Mouse (Mus musculus): ENCODE data around the gene Fyb.
A peak's percentile ranks its signal among the peaks of the same experiment; 100 is the strongest.

Gene Fyb

GRCm38 (mm10) chr15:6601330-6601729 is 78.7 kb downstream of the Fyb start:
- no peak for DNase-seq

- no peak for DNase-seq
Observed at GRCm38 (mm10) chr15:6602003-6602402, 79.3 kb downstream of the Fyb start.

GRCm38 (mm10) chr15:6610703-6611102 is 88.0 kb downstream of the Fyb start:
- DNase-seq, result no peak

DNA sequence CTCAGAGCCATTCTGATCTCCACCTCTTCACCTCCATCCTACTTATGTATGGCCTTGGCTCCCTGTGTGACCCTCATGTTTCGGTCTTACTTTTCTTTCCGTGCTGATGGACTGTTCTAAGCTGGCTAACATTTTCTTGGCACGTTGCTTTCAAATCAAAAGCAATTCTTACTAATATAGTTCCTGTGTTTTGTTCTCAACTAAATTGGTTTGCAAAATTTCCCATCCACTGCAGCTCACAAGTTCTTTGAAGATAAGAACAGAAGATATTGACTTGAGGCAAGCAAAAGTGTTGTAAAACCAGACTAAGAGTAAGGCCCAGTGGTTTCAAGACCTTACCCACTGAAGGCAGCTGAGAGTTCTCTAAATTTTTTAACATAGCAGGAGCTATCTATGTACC is 90.2 kb downstream of the Fyb start:
- no peak for DNase-seq

- no peak for DNase-seq
Observed at GRCm38 (mm10) chr15:6616382-6617149, 93.9 kb downstream of the Fyb start.

DNA sequence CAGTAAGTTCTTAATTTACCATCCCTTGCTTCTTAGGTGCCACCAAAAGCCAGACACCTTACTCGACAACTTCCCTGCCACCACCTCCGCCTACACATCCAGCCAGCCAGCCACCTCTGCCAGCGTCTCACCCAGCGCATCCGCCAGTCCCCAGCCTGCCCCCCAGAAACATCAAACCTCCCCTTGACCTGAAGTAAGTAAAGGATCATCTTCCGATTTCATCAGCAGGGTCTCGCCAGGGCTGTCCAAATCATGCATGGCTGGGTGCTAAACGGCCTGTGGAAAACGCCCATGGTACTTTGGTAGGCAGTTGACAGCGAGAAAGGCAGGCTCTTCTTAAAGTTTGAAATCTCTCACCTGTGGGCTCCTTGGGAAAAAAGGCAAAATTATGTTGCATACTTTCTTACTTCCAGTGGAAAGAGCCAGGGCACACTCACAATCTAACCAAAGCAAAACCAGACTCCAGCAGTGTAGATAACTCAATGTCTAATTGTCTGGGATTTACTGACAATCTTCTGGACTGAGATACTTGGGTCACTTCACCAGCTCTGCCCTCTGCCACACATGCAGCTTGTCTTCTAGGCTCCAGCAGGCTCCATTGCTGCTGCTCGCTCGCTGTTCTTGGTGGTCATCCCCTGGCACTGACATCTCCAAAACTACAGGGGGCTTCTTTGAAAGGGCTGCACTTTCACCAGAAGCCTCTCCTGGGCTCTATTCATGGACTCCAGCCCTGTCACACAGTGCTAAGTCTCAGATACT is 97.1 kb downstream of the Fyb start:
- no peak for DNase-seq

GRCm38 (mm10) chr15:6622512-6622911 is 99.9 kb downstream of the Fyb start:
- peak; percentile 69 to 73 for DNase-seq

- DNase-seq, result no peak
Observed at GRCm38 (mm10) chr15:6623529-6624228, 101.0 kb downstream of the Fyb start.

DNA sequence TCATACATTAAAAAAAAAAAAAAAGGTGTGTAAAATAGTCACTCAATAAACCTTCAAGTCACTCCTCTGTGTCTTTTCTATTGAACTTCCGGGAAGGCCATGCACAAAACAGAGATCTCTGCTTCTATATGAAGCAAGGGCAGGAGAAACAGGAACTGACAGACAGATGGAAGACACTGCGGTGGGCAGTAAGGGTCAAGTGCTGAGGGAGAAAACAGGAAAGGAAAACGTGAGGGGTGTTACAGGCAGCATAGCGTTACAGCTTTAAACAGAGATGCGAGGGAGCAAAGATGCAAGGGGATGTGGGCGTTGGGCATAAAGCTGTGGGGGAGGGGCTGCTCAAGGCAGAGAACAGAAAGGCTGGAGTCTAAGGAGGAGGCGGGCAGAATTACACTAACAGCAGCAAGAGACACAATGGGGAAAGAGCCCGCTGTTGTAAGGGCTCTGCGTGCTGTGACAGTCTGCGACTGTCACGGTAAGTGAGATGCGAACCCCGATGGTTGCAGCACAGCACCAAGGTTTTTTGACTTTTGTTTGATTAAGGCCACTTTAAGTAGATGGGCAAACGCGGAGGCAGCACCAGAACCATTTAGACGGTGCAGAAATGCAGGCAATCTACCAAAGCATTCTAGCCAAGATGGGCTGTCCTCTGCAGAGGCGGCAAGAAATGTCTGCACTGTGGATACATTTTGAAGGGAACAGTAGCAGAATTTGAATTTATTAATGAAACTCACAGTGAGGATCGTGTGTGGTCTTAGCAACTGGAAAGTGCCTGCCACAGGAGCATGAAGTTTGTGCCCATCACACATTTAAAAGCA is 101.9 kb downstream of the Fyb start:
- no peak for DNase-seq

GRCm38 (mm10) chr15:6625607-6626033 is 103.0 kb downstream of the Fyb start:
- DNase-seq, result peak; percentile 23 to 34

- DNase-seq, result no peak
Observed at GRCm38 (mm10) chr15:6626123-6626522, 103.5 kb downstream of the Fyb start.

DNA sequence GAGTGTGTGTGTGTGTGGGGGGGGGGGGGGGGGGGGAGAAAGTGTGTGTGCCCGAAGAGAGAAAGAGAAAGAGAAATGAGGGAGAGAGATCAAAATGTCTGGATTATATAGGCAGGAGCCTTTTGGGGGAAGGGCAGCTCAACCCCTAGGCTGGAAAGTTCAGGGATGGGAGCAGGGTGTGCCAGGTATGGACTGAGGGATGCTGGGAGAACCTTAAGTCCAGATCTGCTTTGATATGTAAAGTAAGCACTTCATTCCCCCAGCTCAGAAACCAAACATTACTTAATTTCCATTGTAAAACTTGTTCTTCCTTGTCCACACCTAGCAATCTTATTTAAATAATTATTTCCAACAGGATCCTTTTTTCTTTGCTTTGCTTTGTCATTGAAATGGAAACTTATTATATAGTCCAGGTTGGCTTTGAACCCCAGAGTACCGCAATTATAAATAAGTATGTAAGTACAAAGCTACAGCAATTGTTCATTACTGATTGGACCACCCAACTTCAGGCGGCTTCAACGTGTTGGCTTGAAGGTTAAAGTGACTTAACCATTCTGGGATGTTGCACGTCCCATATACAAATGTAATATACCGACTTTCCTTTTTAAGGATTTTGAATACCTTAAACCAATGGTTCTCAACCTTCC is 105.9 kb downstream of the Fyb start:
- DNase-seq, result no peak

DNA sequence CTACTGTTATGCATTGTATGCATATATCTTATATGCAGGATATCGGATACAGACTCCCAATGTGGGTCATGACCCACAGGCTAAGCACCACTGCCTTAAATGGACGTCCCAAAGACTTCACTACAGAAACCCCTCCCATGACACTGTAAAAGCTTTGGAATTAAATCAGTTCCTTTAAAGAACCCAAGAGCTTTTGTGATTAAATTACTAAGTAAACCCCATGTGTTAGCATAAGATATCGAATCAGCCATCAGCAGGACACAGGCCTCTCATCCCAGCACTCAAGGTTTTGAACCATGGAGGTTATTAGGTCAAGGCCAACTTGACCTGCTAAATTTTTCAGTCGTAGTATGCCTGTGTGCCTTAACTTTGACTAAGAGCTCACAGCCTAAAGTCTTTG is 106.5 kb downstream of the Fyb start:
- DNase-seq, result no peak

DNA sequence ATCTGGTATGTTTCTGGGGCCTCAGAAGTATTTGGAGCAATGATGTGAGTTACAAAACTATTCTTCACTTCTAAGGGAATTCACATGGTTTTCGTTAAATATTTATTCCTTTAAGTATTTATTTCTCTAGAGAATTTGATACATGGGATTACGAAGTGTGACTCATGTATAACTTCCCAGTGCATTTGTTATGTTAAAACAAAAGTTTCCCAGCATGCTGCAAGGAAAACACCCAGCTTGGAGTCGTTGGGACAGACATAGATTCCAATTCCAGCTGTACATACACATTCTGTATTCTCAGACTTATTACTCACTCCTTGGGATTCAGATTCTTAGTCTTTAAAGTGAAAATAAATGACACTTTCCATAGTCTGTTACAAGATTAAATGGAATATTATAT is 112.8 kb downstream of the Fyb start:
- no peak for DNase-seq

GRCm38 (mm10) chr15:6642223-6642622 is 119.6 kb downstream of the Fyb start:
- DNase-seq, result no peak

GRCm38 (mm10) chr15:6645498-6645897 is 122.8 kb downstream of the Fyb start:
- DNase-seq, result no peak

DNA sequence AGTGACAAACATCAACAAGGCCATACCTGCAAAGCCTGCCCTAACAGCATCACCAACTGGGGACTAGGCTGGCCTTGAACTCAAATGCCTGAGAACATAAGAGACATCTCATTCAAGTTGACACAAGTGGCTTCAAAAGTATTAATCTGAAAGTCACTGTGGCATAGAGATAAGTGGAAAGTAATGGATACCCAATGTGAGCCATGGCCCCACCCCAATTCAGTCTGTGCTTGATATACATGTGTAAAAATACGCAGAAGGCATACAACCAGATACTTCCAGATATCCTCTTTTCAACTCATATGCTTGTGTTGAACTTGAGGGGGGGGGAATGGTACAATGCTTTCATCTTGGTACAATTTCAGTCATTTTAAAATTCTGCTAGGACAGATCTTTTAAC is 124.4 kb downstream of the Fyb start:
- no peak for DNase-seq

GRCm38 (mm10) chr15:6648757-6649403 is 126.2 kb downstream of the Fyb start:
- DNase-seq, result no peak

DNA sequence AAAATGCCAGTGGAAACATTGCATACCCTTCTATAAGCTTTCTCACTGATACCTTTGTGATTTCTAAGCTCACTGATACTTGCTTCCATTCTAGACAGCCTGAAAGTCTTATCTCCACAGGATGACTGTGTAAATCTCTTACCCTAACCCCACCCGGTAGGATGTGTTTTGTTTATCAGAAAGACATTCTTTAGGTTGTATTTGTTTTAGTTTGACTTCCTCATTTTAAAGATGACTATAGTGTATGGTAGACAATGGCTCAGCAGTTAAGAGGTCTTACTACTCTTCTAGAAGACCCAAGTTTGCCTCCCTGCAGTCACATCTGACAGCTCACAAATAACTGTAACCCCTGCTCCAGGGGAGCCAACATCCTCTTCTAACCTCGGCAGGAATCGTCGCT is 130.4 kb downstream of the Fyb start:
- no peak for DNase-seq

- no peak for DNase-seq
Observed at GRCm38 (mm10) chr15:6658081-6658480, 135.4 kb downstream of the Fyb start.

GRCm38 (mm10) chr15:6661951-6662350 is 139.3 kb downstream of the Fyb start:
- no peak for DNase-seq

- DNase-seq, result no peak
Observed at GRCm38 (mm10) chr15:6663991-6664390, 141.3 kb downstream of the Fyb start.

Data from cerebellum, postnatal 36 days (tissue).